Mouse (Mus musculus) erythroblast, embryonic 14.5 days (primary cell): Measurements from ENCODE around the gene Bicc1.

Source experiments
- GATA1 ChIP-seq: IDR thresholded peaks from 2 replicates; pipeline ENCODE4 v1.6.1; 2012; ENCODE audit warnings: low read length, inconsistent platforms, mixed read lengths
- TAL1 ChIP-seq: IDR thresholded peaks from 3 replicates; pipeline ENCODE4 v1.6.1; 2012; ENCODE audit warnings: low read length, inconsistent platforms, mixed read lengths

DNA sequence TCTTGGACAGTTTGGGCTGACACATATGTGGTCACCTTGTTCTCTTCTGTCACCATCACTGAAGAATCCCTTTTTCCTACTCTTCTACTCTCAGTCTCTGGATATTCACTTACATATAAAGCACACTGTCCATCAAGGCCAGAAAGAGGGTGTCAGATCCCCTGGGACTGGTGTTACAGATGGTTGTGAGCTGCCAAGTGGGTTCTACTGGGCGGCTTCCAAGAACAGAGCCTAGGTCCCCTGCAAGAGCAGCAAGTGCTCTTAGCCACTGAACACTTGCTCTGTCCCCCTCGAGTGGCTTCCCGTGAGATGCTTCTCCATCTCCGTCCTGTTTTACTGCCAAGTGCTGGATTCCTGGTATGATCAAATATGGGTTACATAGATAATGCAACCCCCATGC is 15.3 kb downstream of the Bicc1 start:
- no peak for TF ChIP-seq TAL1
- TF ChIP-seq GATA1, result no peak
